In the genomic region with DNA sequence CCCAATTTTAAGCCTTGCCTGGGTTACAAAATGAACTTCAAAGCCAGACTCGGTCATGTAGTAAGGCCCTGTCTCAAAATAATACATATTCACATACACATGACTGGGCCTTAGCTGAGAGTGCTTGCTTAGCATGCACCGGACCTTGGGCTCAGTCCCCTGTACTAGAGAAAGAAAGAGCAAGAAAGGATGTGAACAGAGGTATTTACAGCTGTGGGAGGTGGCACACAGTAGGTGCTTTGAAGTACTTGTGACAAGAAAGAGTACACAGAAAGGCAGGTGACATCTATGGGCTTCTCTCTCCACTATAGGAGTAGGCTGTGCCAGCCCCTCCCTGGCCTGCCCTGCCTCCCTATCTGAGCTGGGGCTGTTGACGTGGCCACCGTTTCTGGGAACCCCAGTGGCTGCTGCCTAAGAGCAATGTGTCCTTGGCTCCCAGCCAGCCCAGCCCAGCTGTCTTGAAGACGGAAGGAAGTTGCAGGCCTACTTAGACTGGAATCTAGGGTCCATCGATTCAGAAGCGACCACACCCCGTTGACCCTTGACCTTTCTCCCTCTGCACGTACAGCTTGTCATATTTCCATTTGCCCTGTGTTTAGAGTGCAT, we compare ENCODE assay signal across 8 mouse cellular contexts. TPM values are rescaled to one million over a fixed set of nuclear protein-coding genes. Genes with fewer than 3 reads are reported as not detected.
DNase-seq lines count a peak whose midpoint lies in the region; ATAC-seq and TF ChIP-seq lines count a peak whose summit lies in the region.

No protein-coding gene starts in this region.

- H3K36me3 ChIP-seq in midbrain, embryonic 14.5 days (ENCODE audit: control insufficient read depth, insufficient read depth, low read length) = no peaks in the 10 kb centered on the region
- no peaks in the 10 kb centered on the region for H3K36me3 ChIP-seq in midbrain, embryonic 16.5 days (ENCODE audit: control insufficient read depth, insufficient read depth, low read length)
- no peaks in the 10 kb centered on the region for H3K36me3 ChIP-seq in liver, embryonic 14.5 days (replicated peaks; ENCODE audit: control insufficient read depth, insufficient read depth, low read depth)

- ATAC-seq in midbrain, embryonic 14.5 days (ENCODE audit: low FRiP score, low TSS enrichment) = no peak; the same call in 1 of the 2 replicates
- ATAC-seq in midbrain, embryonic 16.5 days = no peak
- peak; percentile 46 to 62; a peak in 3 of 4 replicates for ATAC-seq in hematopoietic stem cell, adult 5-6 weeks (replicated peaks in 1 of 2; ENCODE audit: insufficient read depth in 1 of 2, low FRiP score in 2 of 2, low TSS enrichment in 1 of 2, low read depth in 1 of 2, poor library complexity in 2 of 2, severe bottlenecking in 2 of 2)
- ATAC-seq in liver, embryonic 14.5 days (ENCODE audit: insufficient read depth) = peak; percentile 47

- no peaks in the 10 kb centered on the region for H3K4me1 ChIP-seq in midbrain, embryonic 14.5 days (ENCODE audit: control insufficient read depth, insufficient read depth, low read length)
- H3K4me1 ChIP-seq in midbrain, embryonic 16.5 days (ENCODE audit: control insufficient read depth, insufficient read depth, low read length) = peaks cover 4% of the 10 kb centered on the region
- peaks cover 4 to 18% of the 10 kb centered on the region in 2 experiments for H3K4me1 ChIP-seq in liver, embryonic 14.5 days (replicated peaks; ENCODE audit: control insufficient read depth in 2 of 2, insufficient read depth in 2 of 2, low read length in 1 of 2)

- no peak overlapping the region for H3K27ac ChIP-seq in midbrain, embryonic 14.5 days (replicated peaks; ENCODE audit: low read depth, low read length)
- H3K27ac ChIP-seq in midbrain, embryonic 16.5 days (ENCODE audit: low read length) = no peak overlapping the region
- no peak overlapping the region for H3K27ac ChIP-seq in liver, embryonic 14.5 days

- H3K27me3 ChIP-seq in midbrain, embryonic 14.5 days (ENCODE audit: control insufficient read depth, insufficient read depth, low read length) = no peaks in the 10 kb centered on the region
- no peaks in the 10 kb centered on the region for H3K27me3 ChIP-seq in midbrain, embryonic 16.5 days (ENCODE audit: control insufficient read depth, insufficient read depth, low read depth, low read length)
- H3K27me3 ChIP-seq in liver, embryonic 14.5 days (ENCODE audit: control insufficient read depth, insufficient read depth, low read length) = no peaks in the 10 kb centered on the region

- no peak overlapping the region for H3K9ac ChIP-seq in midbrain, embryonic 14.5 days (replicated peaks; ENCODE audit: low read length)
- no peak overlapping the region for H3K9ac ChIP-seq in midbrain, embryonic 16.5 days (ENCODE audit: low read depth, low read length)
- H3K9ac ChIP-seq in liver, embryonic 14.5 days (replicated peaks) = no peak overlapping the region

- TF ChIP-seq CTCF in liver, embryonic 14.5 days (IDR thresholded peaks at IDR 0.05; ENCODE audit: low read depth) = no peak

- DNase-seq in midbrain, embryonic 14.5 days = peak; percentile 17
- peak; percentile 96 for DNase-seq in adrenal gland, postnatal 36 days
- DNase-seq in liver, embryonic 14.5 days (ENCODE audit: low read depth in 3 of 3, low spot score in 3 of 3) = peak; percentile 22 to 63 (median 22)
- peak; percentile 87 for DNase-seq in ovary, postnatal 36 days (ENCODE audit: low spot score)
- DNase-seq in urinary bladder, adult 18-20 months (ENCODE audit: low spot score in 2 of 2) = peak; percentile 37 to 73
- no peak for DNase-seq in cerebellum, adult 11 months

- H3K9me3 ChIP-seq in midbrain, embryonic 14.5 days (ENCODE audit: control insufficient read depth, low read length) = no peaks in the 10 kb centered on the region
- no peaks in the 10 kb centered on the region for H3K9me3 ChIP-seq in midbrain, embryonic 16.5 days (replicated peaks; ENCODE audit: control insufficient read depth, low read length, poor library complexity, severe bottlenecking)
- H3K9me3 ChIP-seq in liver, embryonic 14.5 days (ENCODE audit: control insufficient read depth, low read length) = no peaks in the 10 kb centered on the region

- H3K4me3 ChIP-seq in midbrain, embryonic 14.5 days (replicated peaks; ENCODE audit: low read depth, low read length) = no peak overlapping the region
- H3K4me3 ChIP-seq in midbrain, embryonic 16.5 days (ENCODE audit: low read depth, low read length) = no peak overlapping the region
- H3K4me3 ChIP-seq in liver, embryonic 14.5 days (ENCODE audit: insufficient read depth in 1 of 2, low read depth in 2 of 2, low read length in 2 of 2) = no peak overlapping the region

- no peak overlapping the region for H3K4me2 ChIP-seq in midbrain, embryonic 14.5 days (ENCODE audit: low read length)
- no peak overlapping the region for H3K4me2 ChIP-seq in midbrain, embryonic 16.5 days (ENCODE audit: low read length)
- no peak overlapping the region for H3K4me2 ChIP-seq in liver, embryonic 14.5 days (ENCODE audit: low read depth)

- WGBS in midbrain, embryonic 14.5 days = 68% methylated on average over 9 of the region's 9 CpGs
- 65% methylated on average over 9 of the region's 9 CpGs for WGBS in midbrain, embryonic 16.5 days
- WGBS in liver, embryonic 14.5 days (ENCODE audit: insufficient replicate concordance) = 36% methylated on average over 9 of the region's 9 CpGs

- no peak for TF ChIP-seq EP300 in liver, embryonic 14.5 days (IDR thresholded peaks at IDR 0.05; ENCODE audit: low read depth)

RNA-seq across cellular contexts. Expression of gene Il4ra, which starts 9.3 kb away (rescaled TPM):
- polyA plus RNA-seq in midbrain, embryonic 14.5 days (2014; fragmentation: Nextera tagmentation; extraction: Ambion mirVana) = 2.4 and 4.7 TPM in 2 replicates
- 5.1 and 5.2 TPM in 2 replicates for polyA plus RNA-seq in midbrain, embryonic 16.5 days (2015; fragmentation: Nextera tagmentation; extraction: Ambion mirVana)
- total RNA-seq in adrenal gland, postnatal 36 days (2021) = 100 to 1,000 TPM in 1 of 2 experiments, 10 to 100 TPM in 1; 46.6 to 119 TPM
- total RNA-seq in hematopoietic stem cell, adult 5-6 weeks (2017) = 39.3 and 41.8 TPM in 2 replicates
- polyA plus RNA-seq in liver, embryonic 14.5 days (2012; rRNA removed) = 1.9 and 2.8 TPM in 2 replicates
- 1.9 and 2.4 TPM in 2 replicates for polyA plus RNA-seq in liver, embryonic 14.5 days (2014; fragmentation: Nextera tagmentation; extraction: Ambion mirVana)

RNA-seq across cellular contexts. Expression of gene Il21r, which starts 42.0 kb away (rescaled TPM):
- polyA plus RNA-seq in midbrain, embryonic 14.5 days (2014; fragmentation: Nextera tagmentation; extraction: Ambion mirVana) = 0.13 TPM in 1 of 2 replicates, not detected in the other
- 0.28 and 0.41 TPM in 2 replicates for polyA plus RNA-seq in midbrain, embryonic 16.5 days (2015; fragmentation: Nextera tagmentation; extraction: Ambion mirVana)
- total RNA-seq in adrenal gland, postnatal 36 days (2021) = under 1 TPM; 0.43 to 0.56 TPM
- total RNA-seq in hematopoietic stem cell, adult 5-6 weeks (2017) = 10.3 and 18.1 TPM in 2 replicates
- polyA plus RNA-seq in liver, embryonic 14.5 days (2012; rRNA removed) = 1.0 and 1.2 TPM in 2 replicates
- polyA plus RNA-seq in liver, embryonic 14.5 days (2014; fragmentation: Nextera tagmentation; extraction: Ambion mirVana) = 0.38 and 0.48 TPM in 2 replicates

Comparison
In these comparisons a context has a peak if more than half of its experiments do, and no peak if none do; other contexts are left out.
1. ATAC-seq: peak in hematopoietic stem cell, adult 5-6 weeks (2 of 2) and liver, embryonic 14.5 days (single experiment); none in midbrain, embryonic 14.5 days (single experiment) and midbrain, embryonic 16.5 days (single experiment).